Mouse (Mus musculus) forebrain, embryonic 15.5 days (tissue): ENCODE results near the gene Sec31b. TPM values are rescaled to one million over a fixed set of nuclear protein-coding genes. Genes with fewer than 3 reads are reported as not detected.

Experiments
- ATAC-seq: fragments of 200-750 bp; cut with Nextera tagmentation; replicated peaks from 2 replicates; pipeline ENCODE4 v1.8.0; 2017; ENCODE audit warnings: mild to moderate bottlenecking, moderate TSS enrichment, moderate library complexity
- H3K27ac ChIP-seq: fragments of 300-500 bp; sonication (generic); replicated peaks from 2 replicates; pipeline ENCODE4 v1.5.1; 2015; ENCODE audit warnings: mild to moderate bottlenecking, inconsistent platforms
- H3K27me3 ChIP-seq: fragments of 300-500 bp; sonication (generic); 2 replicates; pipeline ENCODE4 v1.6.1; 2015; ENCODE audit warnings: inconsistent platforms
- H3K36me3 ChIP-seq: fragments of 300-500 bp; sonication (generic); 2 replicates; pipeline ENCODE4 v1.6.1; 2015; ENCODE audit warnings: mild to moderate bottlenecking, inconsistent platforms
- H3K4me1 ChIP-seq: fragments of 300-500 bp; sonication (generic); 2 replicates; pipeline ENCODE4 v1.6.1; 2015; ENCODE audit warnings: inconsistent platforms
- H3K4me2 ChIP-seq: fragments of 300-500 bp; sonication (generic); replicated peaks from 2 replicates; pipeline ENCODE4 v1.6.1; 2015; ENCODE audit warnings: mild to moderate bottlenecking, inconsistent platforms
- H3K4me3 ChIP-seq: fragments of 300-500 bp; sonication (generic); 2 replicates; pipeline ENCODE4 v1.5.1; 2015; ENCODE audit warnings: mild to moderate bottlenecking, inconsistent platforms
- H3K9ac ChIP-seq: fragments of 300-500 bp; sonication (generic); replicated peaks from 2 replicates; pipeline ENCODE4 v1.6.1; 2015; ENCODE audit warnings: mild to moderate bottlenecking, inconsistent platforms
- H3K9me3 ChIP-seq: fragments of 300-500 bp; sonication (generic); 2 replicates; pipeline ENCODE4 v1.6.1; 2016; ENCODE audit warnings: inconsistent platforms
- WGBS: fragments of 180-500 bp; shearing (Covaris S2); methylation state at CpG from one replicate; pipeline ENCODE4 v1.1.7; 2015; ENCODE audit warnings: mixed read lengths; 5-methylcytosine and 5-hydroxymethylcytosine counted together
- polyA plus RNA-seq: library from polyadenylated mRNA; unstranded; fragments of >200 nt; fragmentation: Nextera tagmentation; extraction: Ambion mirVana; gene quantifications from 2 replicates; pipeline ENCODE4 v1.2.1, GENCODE M21; 2015

Gene Sec31b
- polyA plus RNA-seq, 1 experiment from 2014 or later = 0.08 TPM

DNA sequence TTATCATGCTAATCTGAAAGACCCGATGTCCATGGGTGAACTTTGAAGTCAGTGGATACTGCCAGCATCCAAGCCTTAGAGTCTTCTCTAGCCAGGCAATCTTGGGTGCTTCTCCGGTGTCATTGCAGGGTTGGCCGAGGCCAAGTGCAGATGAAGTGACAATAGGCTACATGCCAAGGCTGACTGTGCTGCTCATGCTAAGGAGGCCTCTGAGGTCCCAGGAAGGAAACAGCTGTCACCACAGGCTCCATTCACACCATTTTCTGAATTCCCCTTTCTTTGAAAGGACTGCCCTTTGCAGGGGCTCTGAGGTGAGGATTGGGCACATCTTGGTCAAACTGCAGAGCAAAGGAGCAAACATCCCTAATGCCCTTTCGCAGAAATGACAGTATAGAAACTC is 42.9 kb downstream of the Sec31b start:
- no peak for ATAC-seq
- Histone ChIP-seq H3K9ac (no peak overlapping the region), H3K36me3 (no peaks in the 10 kb centered on the region), H3K4me1 (no peaks in the 10 kb centered on the region), H3K27ac (no peak overlapping the region), H3K4me3 (no peak overlapping the region), H3K4me2 (no peak overlapping the region), H3K9me3 (no peaks in the 10 kb centered on the region), H3K27me3 (peaks cover 68% of the 10 kb centered on the region)
- 75% methylated on average over 4 of the region's 4 CpGs for WGBS

DNA sequence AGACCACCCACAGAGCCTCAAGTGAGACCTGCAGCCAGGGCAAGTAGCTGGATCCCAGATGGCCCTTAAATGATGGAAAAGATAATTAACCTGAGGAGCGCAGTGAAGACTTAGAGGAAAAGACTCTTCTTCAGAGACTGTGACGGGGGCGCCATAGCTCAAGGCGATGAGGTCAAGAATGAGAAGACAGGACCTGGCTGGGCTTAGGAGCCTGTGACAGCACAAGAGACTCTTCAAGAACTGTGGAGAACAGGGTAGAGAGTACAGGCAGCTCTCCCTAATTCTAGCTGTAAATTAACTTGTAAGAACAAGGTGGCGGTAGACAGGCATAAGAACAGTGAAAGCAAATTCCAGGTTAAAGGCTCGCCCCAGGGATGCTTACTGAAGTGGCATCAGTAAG is 43.7 kb downstream of the Sec31b start:
- no peak for ATAC-seq

GRCm38 (mm10) chr19:44500240-44500639 is 45.4 kb downstream of the Sec31b start:
- 34% methylated on average over 5 of the region's 5 CpGs for WGBS
- no peaks in the 10 kb centered on the region for H3K4me1 ChIP-seq
- ATAC-seq = no peak
- H3K27ac ChIP-seq = no peak overlapping the region
- no peak overlapping the region for H3K4me3 ChIP-seq
- no peaks in the 10 kb centered on the region for H3K9me3 ChIP-seq
- H3K36me3 ChIP-seq = no peaks in the 10 kb centered on the region
- peaks cover 70% of the 10 kb centered on the region for H3K27me3 ChIP-seq
- H3K9ac ChIP-seq = no peak overlapping the region
- no peak overlapping the region for H3K4me2 ChIP-seq

More for the DNA sequence above, 43.7 kb downstream of the Sec31b start:
- no peak overlapping the region for H3K27ac ChIP-seq
- H3K4me2 ChIP-seq = no peak overlapping the region
- peaks cover 68% of the 10 kb centered on the region for H3K27me3 ChIP-seq
- H3K9me3 ChIP-seq = no peaks in the 10 kb centered on the region
- no peak overlapping the region for H3K9ac ChIP-seq
- WGBS = 81% methylated on average over 6 of the region's 6 CpGs
- H3K4me3 ChIP-seq = no peak overlapping the region
- no peaks in the 10 kb centered on the region for H3K4me1 ChIP-seq
- no peaks in the 10 kb centered on the region for H3K36me3 ChIP-seq

- no peaks in the 10 kb centered on the region for H3K4me1 ChIP-seq
- ATAC-seq = no peak
- H3K27me3 ChIP-seq = peaks cover 75% of the 10 kb centered on the region
- H3K4me2 ChIP-seq = no peak overlapping the region
- WGBS = 40% methylated on average over 6 of the region's 6 CpGs
- H3K9ac ChIP-seq = no peak overlapping the region
- H3K36me3 ChIP-seq = no peaks in the 10 kb centered on the region
- no peak overlapping the region for H3K27ac ChIP-seq
- H3K4me3 ChIP-seq = no peak overlapping the region
- no peaks in the 10 kb centered on the region for H3K9me3 ChIP-seq
Measured at GRCm38 (mm10) chr19:44498936-44499335, 46.7 kb downstream of the Sec31b start.

- no peak overlapping the region for H3K27ac ChIP-seq
- H3K27me3 ChIP-seq = peaks cover 79% of the 10 kb centered on the region
- H3K4me2 ChIP-seq = no peak overlapping the region
- H3K4me1 ChIP-seq = no peaks in the 10 kb centered on the region
- no peak overlapping the region for H3K4me3 ChIP-seq
- no peak overlapping the region for H3K9ac ChIP-seq
- ATAC-seq = no peak
- 38% methylated on average over 10 of the region's 10 CpGs for WGBS
- no peaks in the 10 kb centered on the region for H3K9me3 ChIP-seq
- H3K36me3 ChIP-seq = no peaks in the 10 kb centered on the region
Measured at GRCm38 (mm10) chr19:44496941-44497340, 48.7 kb downstream of the Sec31b start.

GRCm38 (mm10) chr19:44496511-44496910 is 49.2 kb downstream of the Sec31b start:
- ATAC-seq = no peak
- Histone ChIP-seq H3K4me3 (no peak overlapping the region), H3K9ac (no peak overlapping the region), H3K27ac (no peak overlapping the region), H3K4me2 (no peak overlapping the region), H3K4me1 (no peaks in the 10 kb centered on the region), H3K36me3 (no peaks in the 10 kb centered on the region), H3K9me3 (no peaks in the 10 kb centered on the region), H3K27me3 (peaks cover 82% of the 10 kb centered on the region)
- WGBS = 41% methylated on average over 8 of the region's 8 CpGs

- no peaks in the 10 kb centered on the region for H3K36me3 ChIP-seq
- H3K4me2 ChIP-seq = no peak within 1 kb of the TSS
- no peak within 1 kb of the TSS for H3K4me3 ChIP-seq
- no peak within 1 kb of the TSS for H3K27ac ChIP-seq
- ATAC-seq = no peak
- no peaks in the 10 kb centered on the region for H3K9me3 ChIP-seq
- 4% methylated on average over 8 of the region's 8 CpGs for WGBS
- no peaks in the 10 kb centered on the region for H3K4me1 ChIP-seq
- H3K9ac ChIP-seq = no peak within 1 kb of the TSS
- H3K27me3 ChIP-seq = peaks cover 69% of the 10 kb centered on the region
Measured at GRCm38 (mm10) chr19:44493128-44493527, 52.5 kb downstream of the Sec31b start, which contains the start of gene Wnt8b. TSS of gene Wnt8b (plus strand) at chr19:44493472.

DNA sequence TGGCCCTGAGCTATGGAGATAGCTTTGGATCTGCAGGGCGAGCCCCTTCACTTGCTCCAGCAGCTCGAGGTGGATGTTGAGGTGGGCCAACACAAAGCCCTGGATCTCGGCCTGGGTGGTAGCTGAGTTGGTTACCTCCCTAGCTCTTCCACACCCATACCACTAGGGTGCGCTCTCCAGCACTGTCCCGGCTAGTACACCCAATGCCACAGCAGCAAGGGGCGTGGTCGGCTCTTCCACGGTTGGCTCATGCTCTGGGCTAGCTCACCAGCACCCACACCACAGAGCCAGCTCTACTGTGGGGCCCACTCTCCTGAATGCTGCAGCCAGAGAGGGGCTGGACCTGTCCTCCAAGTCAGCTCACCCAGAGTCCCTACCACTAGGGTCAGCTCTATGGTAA is 58.4 kb downstream of the Sec31b start:
- Histone ChIP-seq H3K9me3 (no peaks in the 10 kb centered on the region), H3K27ac (no peak overlapping the region), H3K27me3 (peaks cover 14% of the 10 kb centered on the region), H3K9ac (no peak overlapping the region), H3K4me1 (no peaks in the 10 kb centered on the region), H3K36me3 (no peaks in the 10 kb centered on the region), H3K4me2 (no peak overlapping the region), H3K4me3 (no peak overlapping the region)
- ATAC-seq = no peak
- WGBS = 9% methylated on average over 8 of the region's 8 CpGs

DNA sequence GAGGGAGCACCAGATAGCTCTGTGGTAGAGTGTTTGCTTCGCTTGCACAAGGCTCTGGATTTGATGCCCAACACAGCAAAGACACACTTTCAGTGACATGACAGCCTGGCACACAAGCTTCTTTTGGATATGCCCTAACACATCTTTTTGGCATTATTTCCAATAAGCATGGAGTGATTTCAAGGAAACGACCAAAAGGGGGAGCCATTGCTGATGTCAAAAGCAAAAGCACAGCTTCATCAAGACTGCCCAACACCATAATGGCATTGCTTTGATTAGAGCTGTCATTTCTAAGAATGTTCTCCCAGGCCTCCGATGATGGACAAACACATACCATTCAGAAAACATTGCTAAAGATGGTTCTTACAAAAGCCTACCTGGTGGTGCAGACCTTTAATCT is 69.1 kb downstream of the Sec31b start:
- 50% methylated on average over 3 of the region's 3 CpGs for WGBS

GRCm38 (mm10) chr19:44475268-44475667 is 70.4 kb downstream of the Sec31b start:
- no peaks in the 10 kb centered on the region for H3K9me3 ChIP-seq
- H3K4me1 ChIP-seq = no peaks in the 10 kb centered on the region
- 84% methylated on average over 6 of the region's 6 CpGs for WGBS
- no peak overlapping the region for H3K4me2 ChIP-seq
- H3K36me3 ChIP-seq = no peaks in the 10 kb centered on the region
- H3K27ac ChIP-seq = no peak overlapping the region
- no peaks in the 10 kb centered on the region for H3K27me3 ChIP-seq
- no peak for ATAC-seq
- no peak overlapping the region for H3K9ac ChIP-seq
- H3K4me3 ChIP-seq = no peak overlapping the region

More for the DNA sequence above, 69.1 kb downstream of the Sec31b start:
- Histone ChIP-seq H3K4me1 (no peaks in the 10 kb centered on the region), H3K4me2 (no peak overlapping the region), H3K27me3 (no peaks in the 10 kb centered on the region), H3K27ac (no peak overlapping the region), H3K9me3 (no peaks in the 10 kb centered on the region), H3K4me3 (no peak overlapping the region), H3K9ac (no peak overlapping the region), H3K36me3 (no peaks in the 10 kb centered on the region)
- no peak for ATAC-seq

DNA sequence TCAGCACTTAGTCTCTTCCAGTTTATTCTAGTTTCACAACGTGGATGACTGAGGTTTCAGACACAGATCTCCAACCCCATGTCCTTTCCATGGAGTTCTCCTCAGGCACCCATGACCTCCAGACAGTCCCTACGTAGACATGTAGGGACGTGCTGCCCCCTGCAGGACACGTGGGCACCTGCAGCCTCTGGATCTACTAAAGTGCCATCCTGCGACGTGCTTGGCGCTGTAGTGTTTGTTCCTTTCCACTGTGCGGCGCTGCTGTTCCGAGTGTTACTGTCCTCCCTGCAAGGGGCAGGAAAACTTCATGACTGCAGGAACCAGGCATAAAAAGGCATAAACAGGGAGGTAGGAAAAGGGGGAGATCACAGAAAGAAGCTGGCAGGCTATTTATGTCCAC is 71.5 kb downstream of the Sec31b start:
- 2% methylated on average over 10 of the region's 10 CpGs for WGBS
- no peaks in the 10 kb centered on the region for H3K27me3 ChIP-seq
- no peaks in the 10 kb centered on the region for H3K4me1 ChIP-seq
- no peaks in the 10 kb centered on the region for H3K9me3 ChIP-seq
- H3K36me3 ChIP-seq = no peaks in the 10 kb centered on the region
- no peak overlapping the region for H3K4me3 ChIP-seq
- ATAC-seq = no peak
- H3K9ac ChIP-seq = no peak overlapping the region
- H3K27ac ChIP-seq = no peak overlapping the region
- no peak overlapping the region for H3K4me2 ChIP-seq
